Mouse (Mus musculus): ENCODE measurements around the gene Hps3.
"Not testable (repeated sequence)": the region's sequence is repeated elsewhere in the genome, so short reads cannot be mapped to it uniquely, and the experiment has no call there.

The Hps3 gene

DNA sequence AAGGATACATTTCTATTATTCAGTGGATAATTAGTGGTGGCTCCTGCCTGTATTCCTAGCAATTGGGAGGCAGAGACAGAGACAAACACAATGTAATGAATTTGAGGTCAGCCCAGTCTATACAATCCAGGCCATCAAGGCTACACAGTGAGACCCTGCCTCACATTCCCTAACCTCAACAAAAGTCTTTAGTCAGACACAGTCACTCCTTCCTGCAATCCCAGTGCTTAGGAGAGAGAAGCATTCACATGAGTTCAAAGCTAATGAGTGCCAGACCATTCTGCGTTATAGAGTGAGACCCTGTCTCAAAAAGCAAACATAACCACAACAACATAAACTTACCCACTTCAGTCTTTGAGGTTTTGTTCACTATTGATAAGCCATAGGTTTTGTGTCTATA lies 81.7 kb downstream of the Hps3 start:
- in situ Hi-C loops (cut with MboI, MseI) = no loop called here

DNA sequence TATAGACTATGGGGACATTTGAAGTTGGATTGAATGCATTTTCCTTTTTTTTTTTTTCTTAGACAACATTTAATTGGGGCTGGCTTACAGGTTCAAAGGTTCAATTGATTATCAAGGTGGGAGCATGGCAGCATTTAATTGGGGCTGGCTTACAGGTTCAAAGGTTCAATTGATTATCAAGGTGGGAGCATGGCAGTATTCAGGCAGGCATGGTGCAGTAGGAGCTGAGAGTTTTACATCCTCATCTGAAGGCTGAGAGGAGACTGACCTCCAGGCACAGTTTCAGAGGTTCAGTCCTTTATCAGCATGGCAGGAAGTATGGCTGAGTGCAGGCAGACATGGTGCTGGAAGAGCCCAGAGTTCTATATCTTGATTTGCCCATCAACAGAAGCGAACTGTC lies 85.7 kb downstream of the Hps3 start:
- in situ Hi-C loops (cut with MboI, MseI) = not testable (repeated sequence)

DNA sequence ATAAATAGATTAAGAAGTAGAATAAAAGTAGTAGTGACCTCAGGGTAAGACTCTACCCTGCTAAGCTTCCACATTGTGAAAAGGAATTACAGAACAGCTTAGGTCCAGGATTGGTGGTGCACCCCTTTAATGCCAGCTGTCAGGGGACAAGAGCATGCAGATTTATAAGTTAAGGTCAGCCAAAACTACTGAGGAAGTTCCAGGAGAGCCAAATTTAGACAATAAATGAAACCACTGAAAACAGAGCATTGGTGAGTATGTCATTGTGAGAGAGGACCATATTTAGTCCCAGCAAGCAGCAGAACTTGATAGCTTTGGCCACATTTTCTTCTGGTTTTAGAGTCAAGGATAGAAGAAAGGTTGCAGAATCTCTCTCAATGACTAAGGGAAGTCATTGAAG lies 86.6 kb downstream of the Hps3 start:
- in situ Hi-C loops (cut with MboI, MseI) = no loop called here

Measured in T-helper 17 cell (primary cell).